Mouse (Mus musculus): ENCODE results near the gene Ipmk.

The Ipmk gene

DNA sequence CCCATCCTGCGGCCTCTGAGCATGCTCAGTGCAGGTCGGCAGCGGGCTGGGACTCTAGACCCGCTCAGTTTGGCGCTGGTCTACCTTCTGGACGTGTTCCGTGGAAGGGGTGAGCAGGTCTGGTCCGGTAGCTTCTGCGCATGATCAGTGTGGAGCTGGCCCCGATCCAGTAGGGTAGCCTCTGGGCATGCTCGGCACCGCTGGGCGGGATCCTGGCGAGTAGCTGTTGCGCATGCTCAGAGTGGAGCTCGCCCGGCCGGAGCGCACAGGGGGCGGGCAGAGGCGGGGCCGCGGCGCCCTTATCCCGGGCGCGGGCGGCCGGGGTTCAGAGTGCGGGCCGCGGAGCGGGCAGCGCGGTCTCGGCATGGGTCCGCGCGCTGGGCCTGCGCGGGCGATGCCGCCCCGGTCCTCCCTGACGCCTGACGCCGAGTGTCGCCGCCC is at the start of gene Ipmk:
Gene Ipmk (plus strand): TSS at position 255 of the 441 bp plus-strand sequence.
- DNase-seq: peak; percentile 92 to 93

- DNase-seq: no peak
These were observed 47.4 kb upstream of the Ipmk start for GRCm38 (mm10) chr10:71300161-71300560.

DNA sequence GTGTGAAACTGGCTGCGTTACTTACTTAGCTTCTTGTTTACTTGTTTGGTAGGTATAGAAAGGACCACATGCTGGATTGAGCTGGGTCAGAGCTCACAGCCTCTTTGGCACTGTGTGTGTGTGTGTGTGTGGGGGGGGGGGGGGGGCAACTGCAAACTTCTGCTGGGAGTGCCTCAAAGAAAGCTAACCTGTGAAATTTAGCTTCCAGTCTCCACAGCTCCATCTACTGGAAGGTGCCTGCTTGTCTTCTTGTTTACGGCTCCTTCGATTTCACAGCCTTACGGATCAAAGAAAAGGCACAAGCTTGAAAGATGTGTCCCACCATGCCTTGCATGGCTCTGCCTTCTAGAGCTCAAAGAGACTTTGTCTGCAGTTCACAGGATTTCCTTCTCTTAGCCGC is 45.1 kb upstream of the Ipmk start:
- DNase-seq: peak in 1 of 2 experiments; percentile 29

DNA sequence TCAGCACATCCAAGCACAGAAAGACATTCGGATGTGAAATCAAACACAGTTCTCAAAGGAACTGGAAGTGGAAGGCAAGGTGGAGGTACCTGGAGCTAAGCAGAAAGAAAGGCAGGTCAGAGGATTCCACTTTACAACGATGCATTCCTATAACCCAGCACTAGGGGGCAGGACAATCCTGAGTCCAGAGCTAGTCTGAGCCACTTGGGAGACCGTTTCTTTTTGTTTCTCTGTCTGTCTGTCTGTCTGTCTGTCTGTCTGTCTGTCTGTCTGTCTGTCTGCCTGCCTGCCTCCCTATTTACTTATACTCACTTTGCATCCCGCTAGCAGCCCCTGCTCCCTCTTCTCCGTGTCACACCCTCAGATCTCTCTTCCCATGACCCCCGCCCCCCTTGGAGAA is 41.4 kb upstream of the Ipmk start:
- DNase-seq: peak; percentile 72 to 75

- DNase-seq: no peak
These were observed 40.8 kb upstream of the Ipmk start for GRCm38 (mm10) chr10:71306759-71307158.

- DNase-seq: peak; percentile 43 to 52
These were observed 39.4 kb upstream of the Ipmk start for GRCm38 (mm10) chr10:71308199-71308598.

DNA sequence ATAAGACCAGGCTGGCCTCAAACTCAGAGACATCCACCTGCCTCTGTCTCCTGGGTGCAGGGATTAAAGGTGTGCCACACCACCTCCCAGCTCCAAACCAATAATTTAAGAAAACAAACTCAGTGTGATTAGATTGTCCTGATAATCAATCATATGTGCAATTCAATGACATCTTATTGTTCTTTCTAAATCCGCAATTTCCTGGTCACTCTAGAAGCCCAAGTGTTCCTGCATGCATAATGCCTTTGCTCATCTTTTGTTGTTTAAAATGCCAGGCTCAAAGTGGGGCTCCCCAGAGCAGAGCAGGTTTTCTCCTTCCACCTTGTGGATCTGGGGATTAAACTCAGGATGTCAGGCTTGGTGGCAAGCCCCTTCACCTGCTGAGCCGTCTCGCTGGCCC is 37.3 kb upstream of the Ipmk start:
- DNase-seq: no peak

DNA sequence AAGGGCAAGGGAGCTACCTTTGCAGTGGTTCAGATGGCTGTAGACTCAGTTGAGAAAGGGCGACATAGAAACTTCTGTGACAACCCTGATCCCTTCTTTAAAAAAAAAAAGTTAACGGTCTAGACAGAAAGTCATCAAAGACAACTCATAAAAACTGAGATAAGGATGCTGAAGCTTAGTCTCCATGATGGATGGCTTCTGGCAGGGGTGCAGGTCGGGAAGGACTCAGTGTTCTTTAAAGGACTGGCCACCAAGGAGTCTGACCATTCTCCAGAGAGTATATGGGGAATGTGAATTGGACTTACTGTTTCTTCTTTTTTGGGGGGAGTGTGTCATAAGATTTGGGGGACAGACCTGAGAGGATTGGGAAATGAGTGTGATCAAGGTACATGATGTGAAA is 33.0 kb upstream of the Ipmk start:
- no peak for DNase-seq

DNA sequence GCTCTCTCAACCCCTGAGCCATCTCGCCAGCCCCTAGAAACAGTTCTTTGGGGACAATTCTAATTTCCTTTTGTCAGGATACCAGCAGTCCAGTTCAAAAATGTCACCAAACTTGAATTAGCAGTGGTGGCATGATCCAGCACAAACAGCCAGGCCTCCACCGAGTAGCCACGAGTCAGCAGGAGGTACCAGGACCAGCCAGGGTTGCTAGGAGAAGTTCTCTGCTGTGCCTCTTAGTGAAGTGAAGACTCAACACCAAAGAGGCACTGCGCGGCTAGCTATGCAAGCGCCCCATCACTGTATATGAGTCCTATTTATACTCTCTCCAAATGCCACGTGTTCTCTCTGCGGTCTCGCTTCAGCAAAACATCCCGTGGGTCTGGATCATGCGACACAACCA is 31.5 kb upstream of the Ipmk start:
- no peak for DNase-seq

DNA sequence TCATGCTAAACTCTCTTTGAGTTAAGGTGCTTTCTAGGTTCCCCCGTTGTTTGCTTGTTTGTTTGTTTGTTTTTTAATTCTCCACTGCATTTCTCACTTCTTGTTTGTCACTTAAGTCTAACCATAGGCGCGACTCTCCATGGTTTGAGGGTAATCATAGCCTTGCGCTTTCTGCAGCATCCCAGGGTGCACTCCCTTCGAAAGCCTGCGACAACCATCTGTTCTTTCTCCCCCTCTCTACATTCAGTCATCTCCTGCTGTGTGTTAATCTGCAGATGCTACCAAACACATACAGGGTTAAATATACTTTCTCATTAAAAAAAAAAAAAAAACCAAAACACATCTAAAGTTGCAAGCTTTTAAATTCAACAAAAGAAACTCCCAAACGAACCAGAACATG is 31.1 kb upstream of the Ipmk start:
- DNase-seq: no peak

GRCm38 (mm10) chr10:71323669-71324068 is 23.9 kb upstream of the Ipmk start:
- DNase-seq: no peak

DNA sequence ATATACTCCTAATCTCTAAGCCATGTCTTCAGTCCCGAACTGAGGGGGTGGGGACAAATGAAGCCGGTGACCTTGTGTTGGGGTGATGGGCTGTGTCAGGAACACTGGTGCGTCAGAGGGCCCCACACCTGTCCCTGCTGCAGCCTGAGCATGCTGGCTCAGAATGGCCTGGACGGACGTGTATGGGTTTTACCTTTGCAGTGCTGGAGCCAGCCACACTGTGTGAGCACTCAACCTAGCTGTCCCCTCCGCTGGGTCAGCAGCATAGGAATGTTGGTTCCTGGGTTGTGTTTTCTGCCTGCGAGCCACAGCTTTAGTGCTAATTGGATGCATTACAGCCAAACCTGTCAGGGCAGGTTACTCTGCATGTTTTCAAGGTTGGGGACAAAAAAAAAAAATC is 21.4 kb upstream of the Ipmk start:
- DNase-seq: no peak

GRCm38 (mm10) chr10:71326789-71327188 is 20.8 kb upstream of the Ipmk start:
- peak; percentile 78 to 79 for DNase-seq

DNA sequence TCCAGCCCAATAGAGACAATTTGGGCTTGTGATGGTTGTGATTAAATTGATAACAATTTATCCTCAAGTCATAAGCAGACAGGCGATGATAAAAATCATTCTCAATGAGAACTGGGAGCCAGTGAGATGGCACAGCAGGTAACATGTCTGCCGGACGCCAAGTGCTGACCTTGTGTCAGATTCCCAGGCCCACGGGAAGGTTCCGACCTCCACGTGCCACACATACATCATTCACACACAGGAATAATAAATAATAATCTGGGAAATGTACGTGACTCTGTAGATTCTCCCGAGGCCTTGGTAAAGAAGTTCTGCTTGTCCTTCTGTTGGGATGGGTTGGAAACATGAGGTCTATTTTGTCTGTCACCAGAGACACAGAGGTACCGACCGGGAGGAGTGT is 20.2 kb upstream of the Ipmk start:
- DNase-seq: no peak

GRCm38 (mm10) chr10:71328382-71328781 is 19.2 kb upstream of the Ipmk start:
- no peak for DNase-seq

- no peak for DNase-seq
These were observed 18.7 kb upstream of the Ipmk start for GRCm38 (mm10) chr10:71328870-71329269.

DNA sequence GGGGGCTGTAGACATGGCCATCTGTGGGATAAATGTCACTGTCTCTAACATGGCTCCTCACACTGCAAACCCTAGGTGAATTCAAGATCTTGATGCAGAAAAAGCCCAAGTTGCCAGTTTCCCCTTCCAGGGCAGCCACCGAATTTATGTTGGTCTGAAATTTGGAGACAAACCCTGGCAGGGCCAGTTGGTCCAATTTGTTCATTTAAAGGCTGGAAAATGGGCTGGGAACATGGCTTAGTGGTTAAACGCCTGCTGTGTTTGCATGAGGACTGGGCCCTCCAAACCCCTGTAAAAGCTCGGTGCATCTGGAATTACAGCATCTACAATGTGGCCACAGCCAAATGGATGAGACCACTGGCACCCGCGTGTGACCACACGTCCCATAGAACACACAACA is 18.3 kb upstream of the Ipmk start:
- DNase-seq: no peak

GRCm38 (mm10) chr10:71330070-71330469 is 17.5 kb upstream of the Ipmk start:
- DNase-seq: no peak

DNA sequence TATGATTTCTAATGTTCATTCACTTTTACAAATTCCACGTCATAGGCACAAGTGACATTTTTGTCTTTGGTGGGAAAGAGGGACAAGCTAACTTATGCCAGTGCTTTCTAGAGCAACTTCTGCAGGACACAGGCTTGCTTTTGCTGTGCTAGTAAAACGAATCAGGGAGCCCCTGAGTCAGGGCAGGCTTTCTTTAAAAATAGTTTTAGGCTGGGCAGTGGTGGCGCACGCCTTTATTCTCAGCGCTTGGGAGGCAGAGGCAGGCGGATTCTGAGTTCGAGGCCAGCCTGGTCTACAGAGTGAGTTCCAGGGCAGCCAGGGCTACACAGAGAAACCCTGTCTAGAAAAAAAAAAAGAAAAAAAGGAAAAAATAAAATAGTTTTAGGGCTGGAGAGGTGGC is 15.7 kb upstream of the Ipmk start:
- DNase-seq: no peak

DNA sequence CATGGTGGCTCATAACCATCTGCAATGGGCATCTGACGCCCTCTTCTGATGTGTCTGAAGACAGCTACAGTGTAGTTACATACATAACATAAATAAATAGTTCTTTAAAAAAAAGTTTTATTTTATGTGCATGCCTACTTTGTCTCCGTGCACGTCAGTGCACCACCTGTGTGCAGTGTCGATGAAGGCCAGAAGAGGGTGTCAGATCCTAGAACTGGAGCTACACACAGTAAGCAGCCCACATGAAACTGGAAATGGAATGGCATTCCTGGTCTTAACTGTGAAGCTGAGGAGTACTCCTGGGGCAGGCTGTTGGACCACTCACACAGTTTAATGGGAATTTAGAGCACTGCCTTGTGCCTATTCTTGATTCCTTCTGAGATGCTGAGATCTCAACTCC is 15.2 kb upstream of the Ipmk start:
- DNase-seq: no peak

DNA sequence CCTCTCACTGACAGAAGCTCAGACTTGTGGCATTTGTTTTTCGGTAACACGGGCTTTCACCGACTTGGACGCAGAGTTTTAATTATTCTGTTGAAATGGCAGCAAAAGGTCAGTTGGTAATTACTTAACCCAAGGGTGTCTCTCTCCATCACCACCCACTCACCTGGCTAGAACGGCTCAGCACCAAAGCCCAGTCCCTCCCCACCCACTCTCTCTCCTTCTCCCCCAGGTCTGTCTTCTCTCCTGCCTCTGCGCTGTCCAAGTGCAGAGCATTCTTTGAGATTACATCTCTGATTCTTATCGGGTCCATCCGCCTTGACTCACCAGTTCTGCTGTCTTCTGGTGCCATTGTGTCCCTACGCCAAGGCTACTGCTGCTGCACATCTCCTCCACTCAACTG is 14.7 kb upstream of the Ipmk start:
- no peak for DNase-seq

GRCm38 (mm10) chr10:71337733-71338132 is 9.8 kb upstream of the Ipmk start:
- DNase-seq: no peak

GRCm38 (mm10) chr10:71338156-71338905 is 9.2 kb upstream of the Ipmk start:
- no peak for DNase-seq

DNA sequence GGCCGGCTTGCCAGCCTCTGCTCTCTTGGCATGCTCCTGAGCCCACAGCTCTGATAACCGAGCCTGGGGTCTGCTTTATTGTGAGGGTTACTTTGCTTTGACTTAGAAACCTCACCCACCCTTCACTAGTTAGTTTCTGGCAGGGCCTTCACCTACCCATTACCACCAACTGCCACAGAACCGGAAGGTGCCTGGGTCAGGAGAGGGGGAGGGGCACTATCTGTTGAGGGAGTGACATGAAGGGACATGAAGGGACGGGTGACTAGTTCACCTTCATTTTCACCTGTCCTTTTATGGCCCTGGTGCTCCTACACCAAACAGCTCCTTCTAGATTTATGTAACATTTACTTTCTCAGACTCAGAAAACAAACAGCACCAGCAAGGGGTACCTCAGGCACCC is 8.1 kb upstream of the Ipmk start:
- DNase-seq: peak; percentile 10 to 14

GRCm38 (mm10) chr10:71340195-71340594 is 7.4 kb upstream of the Ipmk start:
- DNase-seq: no peak

All from B cell, adult 2 months (primary cell).